Mouse (Mus musculus): ENCODE data around the gene Timm22. TPM values are rescaled to one million over a fixed set of nuclear protein-coding genes. Genes with fewer than 3 reads are reported as not detected.

Gene Timm22
- polyA plus RNA-seq, 1 experiment = 16.9 TPM

GRCm38 (mm10) chr11:76392996-76393395 is 13.8 kb upstream of the Timm22 start:
- Histone ChIP-seq H3K9ac (ENCODE audit: low read depth, poor library complexity, severe bottlenecking) (no peak overlapping the region), H3K27ac (ENCODE audit: insufficient read depth, low read length) (peak overlapping the region; percentile 80), H3K9me3 (replicated peaks; ENCODE audit: control insufficient read depth, insufficient read depth, low read length, poor library complexity, severe bottlenecking) (peaks cover 10% of the 10 kb centered on the region; the same call in 1 of the 2 replicates), H3K4me1 (ENCODE audit: control insufficient read depth, insufficient read depth, low read length) (peaks cover 9% of the 10 kb centered on the region), H3K36me3 (ENCODE audit: control insufficient read depth, insufficient read depth, low read length, poor library complexity, severe bottlenecking) (no peaks in the 10 kb centered on the region), H3K27me3 (ENCODE audit: control insufficient read depth, insufficient read depth, low read length, poor library complexity, severe bottlenecking) (no peaks in the 10 kb centered on the region), H3K4me3 (ENCODE audit: low read depth, low read length) (no peak overlapping the region)
- TF ChIP-seq CTCF (IDR thresholded peaks at IDR 0.05; ENCODE audit: low read depth, low read length) (no peak), EP300 (IDR thresholded peaks at IDR 0.05; ENCODE audit: insufficient read depth, low read depth, low read length) (peak; percentile 54; the same call in 1 of the 2 replicates)

GRCm38 (mm10) chr11:76397650-76398311 is 9.0 kb upstream of the Timm22 start:
- no peaks in the 10 kb centered on the region for H3K9me3 ChIP-seq (replicated peaks; ENCODE audit: control insufficient read depth, insufficient read depth, low read length, poor library complexity, severe bottlenecking)
- no peak overlapping the region for H3K27ac ChIP-seq (ENCODE audit: insufficient read depth, low read length)

GRCm38 (mm10) chr11:76398312-76398797 is 8.4 kb upstream of the Timm22 start:
- Histone ChIP-seq H3K9ac (ENCODE audit: low read depth, poor library complexity, severe bottlenecking) (peak overlapping the region; percentile 84), H3K27me3 (ENCODE audit: control insufficient read depth, insufficient read depth, low read length, poor library complexity, severe bottlenecking) (no peaks in the 10 kb centered on the region), H3K4me1 (ENCODE audit: control insufficient read depth, insufficient read depth, low read length) (peaks cover 8% of the 10 kb centered on the region), H3K4me3 (ENCODE audit: low read depth, low read length) (peak overlapping the region; percentile 85), H3K27ac (ENCODE audit: insufficient read depth, low read length) (no peak overlapping the region), H3K9me3 (replicated peaks; ENCODE audit: control insufficient read depth, insufficient read depth, low read length, poor library complexity, severe bottlenecking) (no peaks in the 10 kb centered on the region), H3K36me3 (ENCODE audit: control insufficient read depth, insufficient read depth, low read length, poor library complexity, severe bottlenecking) (no peaks in the 10 kb centered on the region)
- no peak for TF ChIP-seq EP300 (IDR thresholded peaks at IDR 0.05; ENCODE audit: insufficient read depth, low read depth, low read length)
- TF ChIP-seq CTCF (IDR thresholded peaks at IDR 0.05; ENCODE audit: low read depth, low read length) = no peak
- no peak for TF ChIP-seq POLR2A (IDR thresholded peaks at IDR 0.05; ENCODE audit: insufficient read depth, low read length)

More at GRCm38 (mm10) chr11:76397650-76398311, 9.0 kb upstream of the Timm22 start:
- peak overlapping the region; percentile 85 for H3K4me3 ChIP-seq (ENCODE audit: low read depth, low read length)
- H3K9ac ChIP-seq (ENCODE audit: low read depth, poor library complexity, severe bottlenecking) = peak overlapping the region; percentile 84
- no peaks in the 10 kb centered on the region for H3K27me3 ChIP-seq (ENCODE audit: control insufficient read depth, insufficient read depth, low read length, poor library complexity, severe bottlenecking)
- TF ChIP-seq CTCF (IDR thresholded peaks at IDR 0.05; ENCODE audit: low read depth, low read length) = no peak
- no peak for TF ChIP-seq EP300 (IDR thresholded peaks at IDR 0.05; ENCODE audit: insufficient read depth, low read depth, low read length)
- TF ChIP-seq POLR2A (IDR thresholded peaks at IDR 0.05; ENCODE audit: insufficient read depth, low read length) = no peak
- H3K4me1 ChIP-seq (ENCODE audit: control insufficient read depth, insufficient read depth, low read length) = peaks cover 9% of the 10 kb centered on the region
- H3K36me3 ChIP-seq (ENCODE audit: control insufficient read depth, insufficient read depth, low read length, poor library complexity, severe bottlenecking) = no peaks in the 10 kb centered on the region

GRCm38 (mm10) chr11:76398798-76399586 is 7.8 kb upstream of the Timm22 start, which contains the start of gene Nxn:
TSS of gene Nxn (minus strand) at chr11:76399140.
- Histone ChIP-seq H3K9me3 (replicated peaks; ENCODE audit: control insufficient read depth, insufficient read depth, low read length, poor library complexity, severe bottlenecking) (no peaks in the 10 kb centered on the region), H3K36me3 (ENCODE audit: control insufficient read depth, insufficient read depth, low read length, poor library complexity, severe bottlenecking) (no peaks in the 10 kb centered on the region), H3K9ac (ENCODE audit: low read depth, poor library complexity, severe bottlenecking) (peak within 1 kb of the TSS; percentile 84), H3K27ac (ENCODE audit: insufficient read depth, low read length) (peak within 1 kb of the TSS; percentile 34; the same call in 1 of the 2 replicates), H3K27me3 (ENCODE audit: control insufficient read depth, insufficient read depth, low read length, poor library complexity, severe bottlenecking) (no peaks in the 10 kb centered on the region), H3K4me1 (ENCODE audit: control insufficient read depth, insufficient read depth, low read length) (peaks cover 6% of the 10 kb centered on the region), H3K4me3 (ENCODE audit: low read depth, low read length) (peak within 1 kb of the TSS; percentile 85)
- TF ChIP-seq CTCF (IDR thresholded peaks at IDR 0.05; ENCODE audit: low read depth, low read length) (no peak), POLR2A (IDR thresholded peaks at IDR 0.05; ENCODE audit: insufficient read depth, low read length) (no peak), EP300 (IDR thresholded peaks at IDR 0.05; ENCODE audit: insufficient read depth, low read depth, low read length) (no peak)

- no peak for TF ChIP-seq EP300 (IDR thresholded peaks at IDR 0.05; ENCODE audit: insufficient read depth, low read depth, low read length)
- no peak for TF ChIP-seq POLR2A (IDR thresholded peaks at IDR 0.05; ENCODE audit: insufficient read depth, low read length)
- TF ChIP-seq CTCF (IDR thresholded peaks at IDR 0.05; ENCODE audit: low read depth, low read length) = no peak
- Histone ChIP-seq H3K4me1 (ENCODE audit: control insufficient read depth, insufficient read depth, low read length) (peaks cover 3% of the 10 kb centered on the region), H3K4me3 (ENCODE audit: low read depth, low read length) (peak overlapping the region; percentile 57), H3K9ac (ENCODE audit: low read depth, poor library complexity, severe bottlenecking) (peak overlapping the region; percentile 84), H3K36me3 (ENCODE audit: control insufficient read depth, insufficient read depth, low read length, poor library complexity, severe bottlenecking) (no peaks in the 10 kb centered on the region), H3K9me3 (replicated peaks; ENCODE audit: control insufficient read depth, insufficient read depth, low read length, poor library complexity, severe bottlenecking) (no peaks in the 10 kb centered on the region), H3K27ac (ENCODE audit: insufficient read depth, low read length) (no peak overlapping the region), H3K27me3 (ENCODE audit: control insufficient read depth, insufficient read depth, low read length, poor library complexity, severe bottlenecking) (no peaks in the 10 kb centered on the region)
These were observed 7.0 kb upstream of the Timm22 start for GRCm38 (mm10) chr11:76399587-76400330.

Data from ES-Bruce4 (cell line).